Mouse (Mus musculus): ENCODE results near the gene Prdm2. TPM values are rescaled to one million over a fixed set of nuclear protein-coding genes. Genes with fewer than 3 reads are reported as not detected.

Prdm2 gene
- polyA plus RNA-seq, 1 experiment from 2014 or later: 11.5 TPM

DNA sequence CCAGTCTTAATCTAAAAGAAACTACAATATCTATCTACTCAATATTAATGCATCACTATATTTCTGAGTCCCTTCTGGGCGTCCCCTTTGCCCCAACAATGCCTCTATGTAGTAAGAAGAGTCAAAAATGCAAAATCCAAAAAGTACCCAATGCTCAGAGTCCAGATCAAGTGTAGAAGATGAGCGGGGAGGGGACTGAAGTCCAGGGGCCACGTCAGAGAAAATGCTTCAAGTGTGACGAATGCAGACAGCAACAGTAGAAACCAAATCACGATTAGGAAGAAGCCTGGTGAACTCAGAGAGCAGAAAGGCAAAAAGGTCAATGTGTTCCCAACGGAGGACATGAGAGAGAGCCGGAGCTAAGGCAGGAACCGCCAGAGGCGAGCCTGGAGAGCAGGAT lies 27.3 kb downstream of the Prdm2 start:
- Histone ChIP-seq H3K4me3 (ENCODE audit: low read depth, low read length) (no peak overlapping the region), H3K36me3 (replicated peaks; ENCODE audit: control insufficient read depth, insufficient read depth, low read depth, low read length) (no peaks in the 10 kb centered on the region), H3K9me3 (replicated peaks; ENCODE audit: control insufficient read depth, low read length) (no peaks in the 10 kb centered on the region), H3K9ac (replicated peaks; ENCODE audit: low read length) (no peak overlapping the region), H3K4me1 (ENCODE audit: control insufficient read depth, insufficient read depth, low read length) (no peaks in the 10 kb centered on the region), H3K27me3 (ENCODE audit: control insufficient read depth, insufficient read depth, low read length) (no peaks in the 10 kb centered on the region), H3K4me2 (ENCODE audit: low read depth, low read length) (no peak overlapping the region), H3K27ac (replicated peaks; ENCODE audit: low read depth, low read length) (no peak overlapping the region)
- DNase-seq (ENCODE audit: low spot score): no peak
- ATAC-seq (replicated peaks; ENCODE audit: insufficient number of reproducible peaks, low FRiP score, low TSS enrichment, low read depth): no peak
- 75% methylated on average over 9 of the region's 9 CpGs for WGBS

DNA sequence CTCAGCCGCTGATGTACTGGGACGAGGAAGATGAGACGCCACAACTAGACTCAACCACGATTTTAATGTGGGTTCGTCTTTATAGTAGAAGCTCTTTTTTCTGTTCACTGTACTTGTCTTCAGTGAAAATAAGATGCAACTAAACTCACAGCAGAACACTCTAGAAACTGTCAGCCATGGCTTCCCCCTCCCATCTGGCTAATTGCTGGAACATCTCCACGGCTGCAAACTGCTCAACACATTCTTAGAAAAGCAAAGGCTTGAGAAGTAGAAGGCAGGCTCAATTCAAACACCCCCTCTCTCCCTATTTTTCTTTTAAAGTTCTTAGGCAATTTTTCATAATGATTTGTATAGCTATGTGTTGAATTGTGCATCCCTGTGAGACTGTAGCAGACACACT lies 29.7 kb downstream of the Prdm2 start:
- Histone ChIP-seq H3K9ac (replicated peaks; ENCODE audit: low read length) (no peak overlapping the region), H3K9me3 (replicated peaks; ENCODE audit: control insufficient read depth, low read length) (no peaks in the 10 kb centered on the region), H3K4me2 (ENCODE audit: low read depth, low read length) (no peak overlapping the region), H3K27ac (replicated peaks; ENCODE audit: low read depth, low read length) (no peak overlapping the region), H3K27me3 (ENCODE audit: control insufficient read depth, insufficient read depth, low read length) (no peaks in the 10 kb centered on the region), H3K4me1 (ENCODE audit: control insufficient read depth, insufficient read depth, low read length) (no peaks in the 10 kb centered on the region), H3K36me3 (replicated peaks; ENCODE audit: control insufficient read depth, insufficient read depth, low read depth, low read length) (no peaks in the 10 kb centered on the region), H3K4me3 (ENCODE audit: low read depth, low read length) (no peak overlapping the region)
- no peak for DNase-seq (ENCODE audit: low spot score)
- no peak for ATAC-seq (replicated peaks; ENCODE audit: insufficient number of reproducible peaks, low FRiP score, low TSS enrichment, low read depth)
- 93% methylated on average over 6 of the region's 6 CpGs for WGBS

DNA sequence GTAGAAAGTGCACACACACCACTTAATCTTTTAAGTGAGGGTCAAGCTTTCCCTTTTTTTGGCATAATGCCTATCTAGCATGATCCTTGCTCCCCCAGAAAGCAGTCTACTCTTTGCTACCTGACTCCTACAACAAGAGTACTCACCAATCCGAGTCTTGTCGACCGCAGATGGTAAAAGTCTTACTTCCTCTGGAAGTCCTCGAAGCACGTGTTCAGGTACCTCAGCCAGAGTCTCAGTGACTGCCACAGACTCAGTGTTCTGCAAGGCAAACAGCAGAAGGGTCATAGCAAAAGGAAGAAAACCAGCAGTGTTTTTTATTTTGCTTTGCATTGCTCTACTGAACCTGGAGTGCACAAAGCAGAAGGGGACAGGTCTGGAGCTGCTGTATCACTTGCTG lies 32.1 kb downstream of the Prdm2 start:
- Histone ChIP-seq H3K9me3 (replicated peaks; ENCODE audit: control insufficient read depth, low read length) (no peaks in the 10 kb centered on the region), H3K4me2 (ENCODE audit: low read depth, low read length) (no peak overlapping the region), H3K9ac (replicated peaks; ENCODE audit: low read length) (no peak overlapping the region), H3K36me3 (replicated peaks; ENCODE audit: control insufficient read depth, insufficient read depth, low read depth, low read length) (no peaks in the 10 kb centered on the region), H3K27ac (replicated peaks; ENCODE audit: low read depth, low read length) (no peak overlapping the region), H3K4me1 (ENCODE audit: control insufficient read depth, insufficient read depth, low read length) (no peaks in the 10 kb centered on the region), H3K27me3 (ENCODE audit: control insufficient read depth, insufficient read depth, low read length) (no peaks in the 10 kb centered on the region), H3K4me3 (ENCODE audit: low read depth, low read length) (no peak overlapping the region)
- DNase-seq (ENCODE audit: low spot score): no peak
- 95% methylated on average over 5 of the region's 5 CpGs for WGBS
- no peak for ATAC-seq (replicated peaks; ENCODE audit: insufficient number of reproducible peaks, low FRiP score, low TSS enrichment, low read depth)

DNA sequence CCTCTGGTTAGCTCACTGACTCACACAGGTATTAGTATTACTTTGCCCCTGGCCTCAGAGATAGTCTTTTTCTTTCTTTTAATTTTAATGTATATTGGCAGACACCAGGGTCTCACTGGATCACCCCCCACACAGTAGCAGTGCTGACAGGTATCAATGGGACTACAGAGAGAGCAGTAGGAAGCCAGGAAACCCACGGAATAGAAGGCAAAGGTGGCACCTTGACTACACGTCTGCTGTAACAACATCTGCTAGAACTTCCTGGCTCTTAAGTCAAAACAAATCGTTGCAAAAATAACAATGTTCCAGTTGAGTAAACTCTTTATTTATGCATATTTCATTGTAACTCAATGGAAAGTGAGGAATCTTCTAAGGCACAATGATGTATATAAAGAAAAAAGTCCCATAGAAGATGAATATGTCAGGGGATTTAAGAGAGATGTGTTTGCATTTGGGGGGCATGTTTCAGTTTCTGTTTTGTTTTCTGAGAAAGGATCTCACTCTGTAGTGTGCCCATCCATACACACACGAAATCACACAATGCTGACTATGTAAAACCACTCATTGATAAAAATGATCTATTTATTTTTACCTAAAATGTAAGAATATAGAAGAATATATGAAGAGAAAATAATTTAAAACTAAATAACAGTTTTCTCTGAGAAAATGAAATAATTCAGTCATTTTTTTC lies 41.0 kb downstream of the Prdm2 start:
- WGBS: 60% methylated on average over 4 of the region's 4 CpGs
- DNase-seq (ENCODE audit: low spot score): no peak
- ATAC-seq (replicated peaks; ENCODE audit: insufficient number of reproducible peaks, low FRiP score, low TSS enrichment, low read depth): no peak
- no peaks in the 10 kb centered on the region for H3K9me3 ChIP-seq (replicated peaks; ENCODE audit: control insufficient read depth, low read length)
- no peak overlapping the region for H3K4me2 ChIP-seq (ENCODE audit: low read depth, low read length)
- H3K4me1 ChIP-seq (ENCODE audit: control insufficient read depth, insufficient read depth, low read length): no peaks in the 10 kb centered on the region
- no peaks in the 10 kb centered on the region; the same call in none of the 2 replicates for H3K36me3 ChIP-seq (replicated peaks; ENCODE audit: control insufficient read depth, insufficient read depth, low read depth, low read length)
- no peak overlapping the region for H3K9ac ChIP-seq (replicated peaks; ENCODE audit: low read length)
- H3K27me3 ChIP-seq (ENCODE audit: control insufficient read depth, insufficient read depth, low read length): no peaks in the 10 kb centered on the region
- H3K27ac ChIP-seq (replicated peaks; ENCODE audit: low read depth, low read length): no peak overlapping the region
- H3K4me3 ChIP-seq (ENCODE audit: low read depth, low read length): no peak overlapping the region

DNA sequence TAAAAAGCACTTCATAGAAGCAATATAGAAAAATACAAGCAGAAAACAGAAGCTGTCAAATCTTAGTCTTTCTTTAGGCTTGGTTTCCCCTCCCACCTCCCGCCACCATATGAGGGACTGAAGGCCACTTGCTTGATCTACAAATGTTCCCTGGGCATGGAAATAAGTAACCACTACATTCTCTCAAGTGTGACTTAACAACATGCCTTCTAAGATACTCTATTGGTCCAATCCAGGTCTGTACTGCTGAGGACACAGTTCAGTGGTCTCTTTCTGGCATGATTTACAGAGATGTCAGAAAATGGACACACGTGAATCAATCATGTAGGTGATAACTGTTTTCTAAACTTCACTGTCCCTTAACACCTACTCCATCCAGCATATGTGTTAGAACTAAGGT lies 42.5 kb downstream of the Prdm2 start:
- Histone ChIP-seq H3K27ac (replicated peaks; ENCODE audit: low read depth, low read length) (no peak overlapping the region), H3K9ac (replicated peaks; ENCODE audit: low read length) (no peak overlapping the region), H3K4me3 (ENCODE audit: low read depth, low read length) (no peak overlapping the region), H3K9me3 (replicated peaks; ENCODE audit: control insufficient read depth, low read length) (no peaks in the 10 kb centered on the region), H3K4me1 (ENCODE audit: control insufficient read depth, insufficient read depth, low read length) (no peaks in the 10 kb centered on the region), H3K27me3 (ENCODE audit: control insufficient read depth, insufficient read depth, low read length) (no peaks in the 10 kb centered on the region), H3K4me2 (ENCODE audit: low read depth, low read length) (no peak overlapping the region), H3K36me3 (replicated peaks; ENCODE audit: control insufficient read depth, insufficient read depth, low read depth, low read length) (no peaks in the 10 kb centered on the region; the same call in none of the 2 replicates)
- DNase-seq (ENCODE audit: low spot score): no peak
- 85% methylated on average over 2 of the region's 2 CpGs for WGBS
- ATAC-seq (replicated peaks; ENCODE audit: insufficient number of reproducible peaks, low FRiP score, low TSS enrichment, low read depth): no peak

- Histone ChIP-seq H3K9me3 (replicated peaks; ENCODE audit: control insufficient read depth, low read length) (no peaks in the 10 kb centered on the region), H3K27me3 (ENCODE audit: control insufficient read depth, insufficient read depth, low read length) (no peaks in the 10 kb centered on the region), H3K9ac (replicated peaks; ENCODE audit: low read length) (no peak overlapping the region), H3K27ac (replicated peaks; ENCODE audit: low read depth, low read length) (no peak overlapping the region), H3K4me1 (ENCODE audit: control insufficient read depth, insufficient read depth, low read length) (no peaks in the 10 kb centered on the region), H3K4me3 (ENCODE audit: low read depth, low read length) (no peak overlapping the region), H3K36me3 (replicated peaks; ENCODE audit: control insufficient read depth, insufficient read depth, low read depth, low read length) (no peaks in the 10 kb centered on the region; the same call in 1 of the 2 replicates), H3K4me2 (ENCODE audit: low read depth, low read length) (no peak overlapping the region)
- no peak for ATAC-seq (replicated peaks; ENCODE audit: insufficient number of reproducible peaks, low FRiP score, low TSS enrichment, low read depth)
- no peak for DNase-seq (ENCODE audit: low spot score)
- WGBS: 84% methylated on average over 3 of the region's 3 CpGs
Measured at GRCm38 (mm10) chr4:143168093-143168492, 44.7 kb downstream of the Prdm2 start.

- no peaks in the 10 kb centered on the region for H3K9me3 ChIP-seq (replicated peaks; ENCODE audit: control insufficient read depth, low read length)
- under 1% methylated on average over 92 of the region's 102 CpGs for WGBS
- no peaks in the 10 kb centered on the region for H3K27me3 ChIP-seq (ENCODE audit: control insufficient read depth, insufficient read depth, low read length)
- peak; percentile 99 for DNase-seq (ENCODE audit: low spot score)
- peak overlapping the region; percentile 30 for H3K4me2 ChIP-seq (ENCODE audit: low read depth, low read length)
- H3K27ac ChIP-seq (replicated peaks; ENCODE audit: low read depth, low read length): peak overlapping the region; percentile 98
- no peaks in the 10 kb centered on the region for H3K4me1 ChIP-seq (ENCODE audit: control insufficient read depth, insufficient read depth, low read length)
- peak overlapping the region; percentile 93 for H3K4me3 ChIP-seq (ENCODE audit: low read depth, low read length)
- peak; percentile 98 for ATAC-seq (replicated peaks; ENCODE audit: insufficient number of reproducible peaks, low FRiP score, low TSS enrichment, low read depth)
- no peaks in the 10 kb centered on the region; the same call in 1 of the 2 replicates for H3K36me3 ChIP-seq (replicated peaks; ENCODE audit: control insufficient read depth, insufficient read depth, low read depth, low read length)
- H3K9ac ChIP-seq (replicated peaks; ENCODE audit: low read length): peak overlapping the region; percentile 95
Measured at GRCm38 (mm10) chr4:143161619-143162479, 50.9 kb downstream of the Prdm2 start.

- Histone ChIP-seq H3K27ac (replicated peaks; ENCODE audit: low read depth, low read length) (no peak overlapping the region), H3K27me3 (ENCODE audit: control insufficient read depth, insufficient read depth, low read length) (no peaks in the 10 kb centered on the region), H3K4me1 (ENCODE audit: control insufficient read depth, insufficient read depth, low read length) (no peaks in the 10 kb centered on the region), H3K4me3 (ENCODE audit: low read depth, low read length) (peak overlapping the region; percentile 93), H3K36me3 (replicated peaks; ENCODE audit: control insufficient read depth, insufficient read depth, low read depth, low read length) (no peaks in the 10 kb centered on the region; the same call in 1 of the 2 replicates), H3K9me3 (replicated peaks; ENCODE audit: control insufficient read depth, low read length) (no peaks in the 10 kb centered on the region), H3K9ac (replicated peaks; ENCODE audit: low read length) (no peak overlapping the region; the same call in 1 of the 2 replicates), H3K4me2 (ENCODE audit: low read depth, low read length) (peak overlapping the region; percentile 1)
- WGBS: 50% methylated on average over 3 of the region's 3 CpGs
- ATAC-seq (replicated peaks; ENCODE audit: insufficient number of reproducible peaks, low FRiP score, low TSS enrichment, low read depth) (no peak), DNase-seq (ENCODE audit: low spot score) (no peak)
Measured at GRCm38 (mm10) chr4:143160826-143161225, 52.0 kb downstream of the Prdm2 start.

Data from embryonic facial prominence, embryonic 11.5 days (tissue).